Mouse (Mus musculus) bone marrow macrophage, adult 2 months (primary cell): Measurements from ENCODE around the gene Pcnx2. TPM values are rescaled to one million over a fixed set of nuclear protein-coding genes. Genes with fewer than 3 reads are reported as not detected.
A peak's percentile ranks its signal among the peaks of the same experiment; 100 is the strongest.

Experiments
- H3K27ac ChIP-seq: 2 replicates; pipeline ENCODE4 v1.5.1; 2012; ENCODE audit warnings: low read depth, low read length; ENCODE audit not compliant: insufficient read depth
- H3K4me1 ChIP-seq: 2 replicates; pipeline ENCODE4 v1.6.1; 2012; ENCODE audit warnings: low read length; ENCODE audit not compliant: control insufficient read depth, insufficient read depth
- H3K4me3 ChIP-seq: 2 replicates; pipeline ENCODE4 v1.5.1; 2012; ENCODE audit warnings: mild to moderate bottlenecking, low read length, moderate library complexity; ENCODE audit not compliant: insufficient read depth
- CTCF ChIP-seq: IDR thresholded peaks from 2 replicates; pipeline ENCODE4 v1.5.1; 2012; ENCODE audit warnings: low read depth, mild to moderate bottlenecking, low read length, moderate library complexity
- POLR2A ChIP-seq: IDR thresholded peaks from 2 replicates; pipeline ENCODE4 v1.6.1; 2012; ENCODE audit warnings: mild to moderate bottlenecking, low read depth, low read length, borderline replicate concordance
- polyA plus RNA-seq: library from polyadenylated mRNA; stranded (reverse); fragments of >200 nt; gene quantifications from 2 replicates; pipeline ENCODE4 v1.2.4, GENCODE M21; 2012; ENCODE audit not compliant: missing spikeins, insufficient read depth, insufficient read length

Gene Pcnx2
- polyA plus RNA-seq, 1 experiment = not detected

DNA sequence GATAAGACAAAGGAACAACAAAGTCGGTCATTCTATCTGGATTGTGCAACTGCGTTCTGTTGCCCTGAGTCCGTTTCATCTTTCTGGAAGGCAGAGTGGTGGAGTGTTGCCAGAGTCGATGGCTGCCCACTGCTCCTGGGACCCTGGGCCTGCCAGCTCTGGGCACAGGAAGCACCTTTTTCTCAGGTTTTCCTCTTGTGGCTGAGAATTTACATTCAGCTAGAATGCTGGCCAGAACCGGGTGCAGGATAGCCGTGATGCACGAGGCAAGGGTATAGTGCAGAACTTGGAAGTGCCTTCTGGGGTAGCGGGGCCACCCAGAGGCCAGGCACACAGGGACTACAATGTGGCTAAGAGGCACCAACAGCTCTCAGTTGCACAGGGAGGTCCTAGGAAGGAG, 155.7 kb downstream of the Pcnx2 start:
- no peak overlapping the region for H3K27ac ChIP-seq
- TF ChIP-seq CTCF (no peak), POLR2A (no peak)

DNA sequence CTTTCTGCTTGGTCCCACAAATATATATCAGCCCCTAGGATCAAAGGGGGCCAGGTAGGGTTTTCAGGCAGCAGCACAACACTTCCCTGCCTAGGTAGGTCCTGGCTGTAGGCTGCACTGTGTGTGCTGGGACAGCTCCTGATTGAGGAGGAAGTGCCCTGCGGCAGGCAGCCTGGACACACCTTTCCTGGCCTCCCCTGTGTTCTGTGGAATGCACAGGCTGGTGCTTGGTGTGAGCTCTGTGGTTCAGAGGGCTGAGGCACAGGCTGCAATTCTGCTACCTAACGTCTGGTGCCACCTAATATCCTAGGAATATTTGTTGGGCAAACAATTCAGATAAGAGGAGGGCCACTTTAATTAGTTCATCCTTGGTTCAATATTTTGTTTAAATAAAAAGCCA, 156.3 kb downstream of the Pcnx2 start:
- H3K27ac ChIP-seq = no peak overlapping the region
- H3K4me1 ChIP-seq = no peaks in the 10 kb centered on the region
- TF ChIP-seq CTCF = no peak
- TF ChIP-seq POLR2A = no peak
- H3K4me3 ChIP-seq = no peak overlapping the region

More for the DNA sequence above, 155.7 kb downstream of the Pcnx2 start:
- no peak overlapping the region for H3K4me3 ChIP-seq
- no peaks in the 10 kb centered on the region for H3K4me1 ChIP-seq

DNA sequence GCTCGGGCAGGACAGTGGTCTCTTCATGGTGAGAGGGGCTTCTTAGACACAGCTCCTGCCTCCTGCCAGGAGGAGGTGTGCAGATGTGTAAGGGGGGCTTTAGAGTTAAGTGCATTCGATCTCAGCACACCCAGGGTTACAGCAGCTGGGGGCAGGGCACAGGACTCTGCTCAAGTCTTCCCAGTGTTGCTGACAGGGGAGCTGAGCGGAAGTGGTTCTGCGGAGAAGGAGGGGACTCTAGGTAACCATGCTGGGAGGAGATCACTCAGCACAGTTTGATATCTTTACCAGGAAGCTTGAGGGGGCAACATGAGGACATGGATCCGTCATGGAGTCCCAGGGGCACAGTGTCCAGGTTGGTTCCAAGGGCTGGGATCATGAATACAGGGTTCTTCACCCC, 156.7 kb downstream of the Pcnx2 start:
- Histone ChIP-seq H3K4me1 (no peaks in the 10 kb centered on the region), H3K27ac (no peak overlapping the region), H3K4me3 (no peak overlapping the region)
- TF ChIP-seq CTCF (no peak), POLR2A (no peak)

DNA sequence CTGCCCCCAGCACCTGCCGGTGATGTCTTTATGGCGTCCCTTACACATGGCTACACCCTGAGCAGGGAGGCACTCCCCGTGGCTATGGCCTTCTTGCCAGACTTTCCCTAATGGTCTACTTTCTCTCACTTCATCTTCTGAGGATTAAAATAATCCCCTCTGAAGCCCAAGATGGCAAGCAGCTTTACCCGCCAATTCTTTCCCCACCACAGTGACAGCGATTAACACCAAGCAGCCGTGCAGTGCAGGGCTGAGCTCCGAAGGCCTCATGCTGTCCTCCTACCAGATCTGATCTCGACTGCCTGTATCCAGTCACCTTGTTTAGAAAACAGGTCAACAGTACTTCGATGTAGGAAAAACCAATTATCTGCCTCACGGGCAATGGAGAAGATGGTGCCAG, 157.5 kb downstream of the Pcnx2 start:
- Histone ChIP-seq H3K4me1 (peaks cover 6% of the 10 kb centered on the region), H3K4me3 (no peak overlapping the region), H3K27ac (no peak overlapping the region)
- TF ChIP-seq CTCF (no peak), POLR2A (no peak)

DNA sequence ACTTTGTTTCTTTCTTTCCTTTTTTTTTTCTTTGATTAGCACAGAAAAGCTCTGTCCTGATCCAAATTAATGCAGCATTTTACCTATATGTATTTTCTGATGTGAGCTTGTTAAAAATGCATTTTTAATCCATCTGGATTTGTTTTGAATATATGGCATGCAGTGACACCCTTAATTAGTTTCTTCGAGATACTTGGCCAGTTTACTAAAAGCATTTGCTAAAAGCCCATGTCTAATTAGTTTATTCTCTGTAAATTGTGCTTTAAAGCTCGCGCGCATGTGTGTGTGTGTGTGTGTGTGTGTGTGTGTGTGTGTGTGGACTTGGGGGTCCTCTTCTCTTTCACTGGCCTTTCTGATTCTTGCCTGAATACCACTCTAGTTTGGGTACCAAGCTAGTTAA, 159.2 kb downstream of the Pcnx2 start:
- H3K4me1 ChIP-seq = peaks cover 12% of the 10 kb centered on the region
- TF ChIP-seq CTCF = no peak
- no peak for TF ChIP-seq POLR2A
- H3K4me3 ChIP-seq = no peak overlapping the region
- H3K27ac ChIP-seq = no peak overlapping the region

DNA sequence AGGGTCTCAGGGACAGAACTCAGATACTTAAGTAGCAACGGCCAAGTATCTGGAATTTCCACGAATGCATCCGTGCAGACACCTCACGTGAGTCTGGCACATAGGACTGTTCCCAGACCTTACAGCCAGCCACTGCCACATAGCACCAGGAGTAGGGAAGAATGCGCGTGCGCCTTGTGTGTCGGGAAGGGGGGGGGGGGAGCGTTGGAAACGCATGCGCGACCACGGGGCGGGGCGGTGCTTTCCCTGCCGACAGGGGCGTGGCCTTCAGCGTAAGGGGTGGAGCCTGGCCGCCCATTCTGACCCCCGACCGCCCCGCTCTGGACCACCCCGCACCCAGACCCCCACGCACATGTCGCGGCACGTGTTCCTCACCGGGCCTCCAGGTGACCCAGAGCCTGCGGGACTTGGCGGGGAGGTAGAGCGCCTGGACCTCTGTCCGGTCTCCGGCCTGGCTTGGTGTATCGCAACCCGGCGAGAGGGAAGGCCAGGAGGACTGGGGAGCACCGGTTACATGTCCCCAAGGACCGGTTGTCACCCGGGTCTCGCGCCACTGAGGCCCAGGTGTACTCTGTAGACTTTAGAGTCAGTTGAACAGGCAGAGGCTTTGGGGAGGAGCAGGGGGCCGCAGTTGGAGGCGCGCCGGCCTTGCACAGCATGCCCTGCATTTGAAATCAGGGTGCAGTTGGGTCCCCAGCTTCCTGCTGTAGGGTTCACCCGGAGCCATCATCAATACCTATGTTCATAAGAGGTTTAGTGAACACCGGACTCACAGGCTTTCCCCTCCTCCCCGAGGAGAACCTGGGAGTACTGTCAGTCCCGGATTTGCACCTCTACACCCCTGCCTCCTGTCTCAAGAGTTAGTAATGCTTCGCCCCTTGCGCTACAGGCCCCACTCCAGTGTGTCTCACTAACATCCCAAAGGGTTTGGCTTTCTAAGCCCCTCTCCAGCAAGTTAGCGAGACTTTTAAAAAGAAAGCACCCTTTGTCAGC, 163.9 kb downstream of the Pcnx2 start:
- Histone ChIP-seq H3K4me3 (peak overlapping the region; percentile 84), H3K27ac (peak overlapping the region; percentile 86), H3K4me1 (peaks cover 32% of the 10 kb centered on the region)
- TF ChIP-seq POLR2A (no peak), CTCF (no peak)

DNA sequence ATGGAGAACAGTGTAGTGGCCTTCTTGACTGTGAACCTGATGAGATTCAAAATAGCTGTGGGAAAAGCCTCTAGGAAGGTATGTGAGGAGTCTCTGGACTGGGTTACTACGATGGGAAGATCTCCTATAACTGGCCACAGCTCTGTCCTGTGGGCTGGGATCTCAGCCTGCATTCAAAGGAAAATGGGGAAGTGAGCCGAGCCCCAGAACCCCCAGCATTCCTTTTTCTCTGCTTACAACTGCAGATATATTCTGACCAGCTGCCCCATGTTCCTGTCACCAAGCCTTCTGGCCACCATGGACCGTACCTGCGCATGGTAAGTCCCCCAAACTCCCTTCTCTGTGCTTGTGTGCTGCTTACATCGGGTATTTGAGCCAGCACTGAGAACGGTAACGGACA, 168.4 kb downstream of the Pcnx2 start, which contains the start of gene Ntpcr:
TSS of gene Ntpcr (plus strand) at position 218 of the 400 bp plus-strand sequence.
- peak within 1 kb of the TSS; percentile 28 for H3K27ac ChIP-seq
- no peak for TF ChIP-seq POLR2A
- no peak for TF ChIP-seq CTCF
- H3K4me3 ChIP-seq = no peak within 1 kb of the TSS; the same call in 1 of the 2 replicates
- peaks cover 46% of the 10 kb centered on the region for H3K4me1 ChIP-seq

DNA sequence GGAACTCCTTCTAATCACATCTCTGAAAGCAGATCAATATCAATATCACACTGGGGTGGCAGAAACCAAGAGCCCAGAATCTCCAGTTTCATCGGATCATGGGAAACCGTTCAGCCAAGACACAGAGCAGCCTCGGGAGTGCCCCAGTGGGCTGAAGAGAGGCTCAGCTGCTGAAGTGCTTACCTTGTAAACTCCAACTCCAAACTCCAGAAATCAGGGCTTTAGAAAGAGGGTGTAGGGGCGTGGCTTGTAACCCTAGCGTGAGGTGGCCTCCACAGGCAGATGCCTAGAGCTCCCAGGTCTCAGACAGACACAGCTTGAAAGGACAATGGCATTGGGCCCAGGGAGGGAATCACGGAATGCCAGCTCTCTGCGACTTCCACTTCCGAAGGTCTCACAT, 170.3 kb downstream of the Pcnx2 start:
- Histone ChIP-seq H3K4me3 (no peak overlapping the region), H3K27ac (peak overlapping the region; percentile 96; the same call in 1 of the 2 replicates), H3K4me1 (peaks cover 48% of the 10 kb centered on the region)
- TF ChIP-seq CTCF = no peak
- TF ChIP-seq POLR2A = no peak

DNA sequence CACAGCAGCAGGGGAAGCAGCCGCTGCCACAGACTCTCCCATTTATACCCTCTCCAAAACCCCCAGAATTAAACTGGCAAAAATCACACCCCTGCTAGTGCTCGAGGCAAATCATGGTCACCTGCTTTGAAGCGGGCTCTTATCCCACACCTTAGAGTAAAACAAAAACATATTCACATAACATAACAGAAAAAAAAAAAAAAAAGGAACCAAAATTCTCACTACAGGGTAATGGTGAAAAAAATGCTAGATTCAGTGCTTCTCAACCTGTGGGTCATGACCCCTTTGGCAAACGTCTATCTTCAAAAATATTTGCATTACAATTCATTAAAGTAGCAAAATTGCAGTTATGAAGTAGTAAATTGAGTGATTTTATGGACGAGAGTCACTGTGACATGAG, 171.1 kb downstream of the Pcnx2 start:
- Histone ChIP-seq H3K27ac (peak overlapping the region; percentile 96), H3K4me1 (peaks cover 47% of the 10 kb centered on the region), H3K4me3 (0 out of 2 replicates have a peak overlapping the region, but pooled peaks have one; percentile 6)
- no peak for TF ChIP-seq CTCF
- no peak for TF ChIP-seq POLR2A

DNA sequence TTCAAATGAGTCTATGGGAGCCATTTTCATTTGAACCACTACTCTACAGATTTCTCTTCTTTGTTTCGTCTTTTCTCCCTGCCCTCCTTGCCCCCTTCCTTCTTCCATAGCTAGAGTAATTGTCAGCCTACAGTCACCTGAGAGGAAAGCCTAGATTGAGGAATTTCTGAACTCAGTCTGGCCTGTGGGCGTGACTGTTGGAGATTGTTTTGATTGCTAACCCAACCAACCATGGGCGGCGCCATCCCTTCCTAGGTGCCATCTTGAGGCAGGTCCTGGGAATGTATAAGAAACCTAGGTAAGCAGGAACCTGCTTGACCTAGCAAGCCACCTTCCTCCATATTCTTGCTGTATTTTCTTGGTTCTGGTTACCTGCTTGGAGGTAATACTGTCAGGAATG, 172.0 kb downstream of the Pcnx2 start:
- Histone ChIP-seq H3K27ac (peak overlapping the region; percentile 94), H3K4me1 (peaks cover 47% of the 10 kb centered on the region), H3K4me3 (no peak overlapping the region)
- no peak for TF ChIP-seq CTCF
- TF ChIP-seq POLR2A = no peak
